Mouse (Mus musculus) forelimb bud, embryonic 11.5 days (tissue): ENCODE data around the gene Col4a4.
A peak's percentile ranks its signal among the peaks of the same experiment; 100 is the strongest.

Experiments used
- DNase-seq: peaks from one replicate; pipeline ENCODE4 v3.0.0-alpha.2; 2012; ENCODE audit warnings: low read depth, low spot score

Col4a4 gene

DNA sequence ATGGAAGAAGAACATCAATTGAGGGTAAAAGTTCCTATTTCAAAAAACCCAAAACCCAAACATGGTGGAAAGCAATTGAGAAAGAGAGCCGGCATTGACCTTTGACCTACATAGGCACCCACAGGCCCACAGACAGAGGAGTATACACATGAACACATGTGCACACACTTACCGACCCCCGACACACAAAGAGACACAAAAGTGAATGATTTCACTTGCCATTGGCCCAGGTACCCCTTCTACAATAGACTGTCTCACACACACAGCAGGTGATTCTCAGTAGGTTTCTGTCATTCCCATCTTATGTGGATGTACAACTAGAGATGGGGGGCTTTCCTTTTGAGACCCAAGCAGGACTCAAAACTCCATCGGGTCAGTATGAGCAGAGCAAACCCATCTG lies 110.8 kb downstream of the Col4a4 start:
- no peak for DNase-seq

DNA sequence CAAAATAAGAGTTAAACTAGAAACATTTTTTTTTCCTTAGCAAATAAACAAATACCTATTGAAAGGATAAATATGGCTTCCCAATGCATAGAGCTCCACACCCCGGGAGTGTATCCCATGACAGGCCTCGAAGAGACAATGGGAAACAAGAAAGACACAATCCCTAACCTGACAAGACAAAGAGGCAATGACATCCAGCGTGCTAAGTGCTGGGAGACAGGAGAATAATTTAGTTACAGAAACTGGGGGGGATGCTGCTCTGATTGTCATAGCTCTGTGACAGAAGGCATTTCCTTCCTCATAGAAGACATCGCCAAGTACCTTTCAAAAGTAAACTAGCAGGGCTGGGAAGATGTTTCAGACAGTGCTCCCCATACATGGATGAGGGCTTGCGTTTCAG lies 111.4 kb downstream of the Col4a4 start:
- no peak for DNase-seq

DNA sequence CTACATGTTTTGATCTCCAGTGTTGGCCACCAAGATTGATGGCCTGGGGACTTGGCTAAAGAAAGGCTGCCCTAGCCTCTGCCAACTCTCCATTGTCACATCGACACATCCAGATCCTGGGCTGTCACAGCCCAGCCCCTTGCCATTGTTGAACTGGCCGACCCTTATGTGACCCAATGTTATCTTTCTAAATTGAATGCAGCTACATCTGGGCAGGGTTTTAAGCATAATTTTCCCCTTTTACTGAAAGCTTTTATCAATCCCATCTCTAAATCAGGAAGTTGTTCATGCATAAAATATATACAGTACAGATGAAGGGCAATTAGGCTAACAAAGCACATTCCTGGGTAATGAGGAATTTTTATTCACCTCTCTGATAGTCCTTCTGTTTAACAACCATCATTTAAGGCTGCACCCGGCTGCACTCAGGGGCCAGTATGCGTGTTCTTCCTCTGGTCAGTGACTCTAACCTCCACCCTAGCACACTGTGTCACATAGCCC lies 112.1 kb downstream of the Col4a4 start:
- DNase-seq, result no peak

DNA sequence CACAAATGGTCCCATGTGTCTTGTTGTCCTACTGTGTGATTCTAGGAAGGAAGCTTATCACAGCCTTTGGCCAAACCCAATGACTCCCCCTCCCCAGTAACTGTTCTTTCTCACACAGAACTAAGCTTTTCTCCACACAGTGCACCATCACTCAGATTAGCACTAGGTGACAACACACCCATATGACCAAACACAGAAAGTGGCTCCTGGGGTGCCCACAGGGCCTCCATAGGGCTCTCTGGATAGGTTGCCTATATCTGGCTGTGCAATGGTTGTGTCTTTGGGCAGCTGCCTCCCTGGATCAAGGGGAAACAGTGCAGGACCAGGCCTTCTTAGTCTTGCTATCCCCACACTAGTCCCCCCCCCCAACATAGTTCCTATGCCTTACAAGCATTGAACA lies 113.2 kb downstream of the Col4a4 start:
- DNase-seq, result no peak

DNA sequence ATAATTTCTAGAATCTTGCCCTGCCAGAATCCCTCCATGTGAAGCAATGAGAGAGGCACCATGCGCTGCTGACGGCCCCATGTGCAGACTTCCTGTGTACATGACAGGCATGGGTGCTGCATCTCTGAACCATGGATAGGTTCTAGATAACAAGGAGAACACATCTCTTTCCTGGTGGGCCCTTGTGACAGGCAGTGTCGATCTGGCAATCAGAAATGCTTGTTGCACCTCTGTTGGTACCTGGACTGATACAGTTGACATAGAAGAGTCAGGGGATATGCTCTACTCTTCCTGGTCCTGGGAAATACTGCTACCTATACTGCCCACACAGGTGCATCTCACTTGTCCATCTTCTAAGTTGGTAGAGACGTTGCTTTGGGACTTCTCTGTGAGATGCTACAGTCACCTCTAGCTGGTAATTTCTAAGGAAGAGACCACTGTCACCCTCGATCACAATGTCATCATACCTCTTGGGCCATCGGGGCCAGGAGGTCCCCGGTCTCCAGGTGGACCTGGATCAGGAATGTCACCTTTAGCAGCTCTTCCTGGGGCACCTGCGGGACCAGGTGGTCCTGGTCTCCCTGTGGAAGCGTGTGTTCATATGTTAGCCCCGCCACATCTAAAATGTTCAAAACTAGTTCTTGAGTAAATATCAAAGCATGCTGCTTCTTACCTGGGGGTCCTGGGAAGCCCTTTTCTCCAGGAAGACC lies 116.0 kb downstream of the Col4a4 start:
- no peak for DNase-seq

DNA sequence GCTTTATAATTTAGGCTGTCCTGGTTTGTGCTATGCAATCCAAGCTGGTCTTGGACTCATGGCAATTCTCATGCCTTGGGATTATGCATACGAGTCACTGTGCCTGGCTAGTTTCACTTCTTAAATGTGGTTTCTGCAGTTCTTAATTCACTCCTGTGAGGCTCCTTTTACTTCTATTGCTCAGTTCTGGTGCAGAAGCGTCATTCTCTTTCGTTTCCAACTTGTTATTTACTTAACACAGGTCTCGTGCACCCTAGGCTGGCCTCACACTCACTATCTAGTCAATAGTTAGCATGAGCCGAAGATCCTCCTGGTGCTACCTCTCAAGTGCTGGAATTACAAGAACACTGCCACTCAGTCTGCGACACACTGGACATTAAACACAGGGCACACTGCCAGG lies 117.8 kb downstream of the Col4a4 start:
- DNase-seq, result no peak

DNA sequence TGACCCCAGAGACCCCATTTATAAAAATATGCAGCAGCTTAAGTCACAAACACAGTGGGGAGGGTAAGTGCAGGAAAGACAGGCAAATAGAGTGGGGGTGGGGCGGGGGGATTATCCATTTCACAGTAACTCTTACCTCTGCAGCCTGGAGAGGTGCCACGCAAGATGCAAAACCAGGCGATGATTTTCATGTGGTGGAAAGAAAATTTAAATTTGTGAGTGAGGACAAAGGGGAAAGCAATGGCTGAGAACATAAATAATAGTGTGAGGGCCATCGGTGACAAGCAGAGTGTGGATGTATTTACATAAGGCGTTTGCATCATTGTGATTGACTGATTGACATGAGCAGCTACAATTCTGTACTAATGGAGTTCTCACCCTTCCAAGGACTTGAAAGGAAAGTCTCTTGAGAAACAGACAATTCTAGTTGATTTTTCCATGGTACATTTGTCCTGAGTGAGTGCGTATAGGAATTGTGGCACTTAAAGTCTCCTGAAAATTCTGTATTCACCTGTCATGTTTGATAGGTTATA lies 121.3 kb downstream of the Col4a4 start:
- no peak for DNase-seq

DNA sequence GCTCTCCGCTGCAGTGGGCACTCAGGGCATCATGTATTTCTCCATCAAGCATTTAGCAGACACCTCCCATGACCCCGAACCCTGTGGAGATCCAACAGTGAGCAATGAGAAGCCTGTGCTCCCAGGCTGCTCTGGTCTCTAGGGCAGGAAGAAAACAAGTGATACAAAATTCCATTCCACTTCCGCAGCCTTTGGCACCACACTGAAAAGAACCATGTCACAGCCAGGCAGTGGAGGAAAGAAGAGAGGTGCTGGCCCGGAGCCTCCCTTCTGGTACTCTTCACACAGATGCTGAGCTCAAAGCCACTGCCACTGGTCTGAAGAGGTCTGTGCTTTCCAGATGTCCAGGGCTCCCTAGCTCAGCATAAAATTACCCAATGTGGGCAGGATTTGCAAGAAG lies 125.6 kb downstream of the Col4a4 start:
- DNase-seq, result no peak

DNA sequence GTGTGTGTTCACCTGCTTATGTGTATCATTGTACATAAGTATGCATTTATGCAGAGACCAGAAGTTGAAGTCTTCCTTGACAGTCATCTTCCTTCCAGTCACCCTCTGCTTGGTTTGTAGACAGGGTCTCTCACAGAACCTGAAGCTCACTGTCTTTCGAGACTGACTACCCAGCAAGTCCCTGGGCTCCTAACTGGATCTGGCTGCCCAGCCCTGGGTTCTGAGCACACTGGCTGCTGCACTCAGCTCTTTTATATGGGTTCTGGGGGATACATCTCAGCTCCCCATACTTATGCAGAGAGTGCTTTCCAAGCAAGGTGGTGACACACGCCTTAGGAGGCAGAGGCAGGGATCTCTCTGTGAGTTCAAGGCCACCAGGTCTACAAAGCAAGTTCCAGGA lies 126.7 kb downstream of the Col4a4 start:
- DNase-seq, result no peak

DNA sequence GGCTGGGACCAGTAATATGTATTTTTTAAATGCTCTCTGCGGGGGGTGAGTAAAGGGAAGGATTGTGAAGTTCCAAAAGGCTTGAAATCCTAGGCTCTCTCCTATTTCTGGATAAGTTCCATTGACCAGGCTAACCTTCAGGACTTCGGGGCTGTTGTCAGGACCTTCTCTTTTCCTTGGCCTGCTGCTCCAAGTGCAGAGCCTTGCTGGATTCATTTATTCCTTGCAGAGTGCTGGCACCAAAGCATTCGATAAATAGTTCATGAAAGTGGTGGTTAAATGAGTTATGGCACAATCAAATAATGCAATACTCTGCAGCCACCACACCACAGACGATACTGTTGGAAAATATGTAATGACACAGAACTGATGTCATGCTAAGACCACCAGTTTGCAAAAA lies 127.3 kb downstream of the Col4a4 start:
- no peak for DNase-seq

DNA sequence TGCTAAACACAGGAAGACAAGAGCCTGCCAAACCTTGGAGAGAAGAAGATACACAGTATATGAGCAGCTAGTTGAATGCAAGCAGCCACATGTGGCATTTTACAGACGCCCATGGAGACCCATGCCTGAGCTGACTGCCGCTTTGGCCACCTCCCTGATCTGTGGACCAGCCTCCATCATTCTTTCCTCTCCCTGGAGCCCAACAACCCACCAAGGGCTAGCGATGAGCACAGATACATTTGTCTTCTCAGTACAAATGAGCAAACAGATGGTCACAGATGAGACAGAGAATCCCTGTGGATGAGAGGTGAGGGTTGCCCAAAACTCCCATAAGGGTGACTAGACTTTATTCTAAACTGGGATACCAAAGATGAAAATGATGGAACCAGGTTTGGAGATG lies 132.6 kb downstream of the Col4a4 start:
- no peak for DNase-seq

DNA sequence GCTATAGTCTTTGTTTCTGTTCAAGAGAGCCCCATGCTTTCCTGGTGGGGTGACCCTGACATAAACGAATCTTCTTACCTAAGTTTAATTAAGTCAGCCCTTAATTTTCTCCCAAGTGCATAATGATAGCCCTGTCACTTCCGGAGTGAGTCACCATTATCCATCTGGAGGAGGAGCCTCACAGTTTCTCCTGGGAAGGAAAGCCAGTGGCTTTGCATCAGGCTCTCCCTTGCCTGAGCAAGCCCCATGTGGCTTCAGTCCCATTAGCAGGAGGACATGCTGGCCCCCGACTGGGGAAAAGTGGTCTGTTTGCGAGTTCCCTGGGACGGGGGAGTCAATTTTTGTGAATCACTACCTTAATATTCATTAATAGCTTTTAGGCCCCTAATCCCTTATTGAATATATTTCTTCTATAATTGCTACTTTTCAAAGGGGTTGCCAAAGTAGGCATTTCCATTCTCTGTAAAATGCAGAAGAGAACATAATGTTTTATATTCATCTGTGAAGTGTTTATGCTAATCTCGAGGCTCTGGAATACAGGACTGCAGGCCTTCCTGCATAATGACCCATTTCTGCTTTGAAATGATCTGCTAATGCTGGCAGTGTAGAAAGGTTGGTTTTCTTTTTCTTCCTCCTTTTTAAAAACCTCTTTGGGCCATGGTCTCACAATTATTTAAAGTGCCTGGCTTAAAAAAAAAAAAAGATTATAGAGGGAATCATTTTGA lies 134.6 kb downstream of the Col4a4 start:
- no peak for DNase-seq

DNA sequence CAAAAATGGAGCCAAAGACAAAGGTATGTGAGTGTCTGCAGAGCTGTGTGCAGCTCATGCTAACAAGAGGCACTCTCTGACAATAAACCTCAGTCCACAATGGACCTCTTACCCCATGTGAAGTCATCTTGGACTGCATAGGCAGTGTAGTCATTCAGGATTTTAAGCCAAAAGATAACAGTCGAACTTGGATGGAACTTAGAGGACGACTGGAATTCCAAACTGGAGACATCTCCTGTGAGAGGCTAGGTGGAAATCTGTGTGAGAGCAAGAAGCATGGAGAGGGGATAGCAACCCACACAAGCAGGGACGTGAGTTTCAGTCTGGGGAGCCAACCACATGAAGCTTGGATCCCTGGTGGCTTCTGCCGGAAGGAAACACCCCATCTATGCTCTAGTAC lies 136.8 kb downstream of the Col4a4 start:
- DNase-seq, result no peak

DNA sequence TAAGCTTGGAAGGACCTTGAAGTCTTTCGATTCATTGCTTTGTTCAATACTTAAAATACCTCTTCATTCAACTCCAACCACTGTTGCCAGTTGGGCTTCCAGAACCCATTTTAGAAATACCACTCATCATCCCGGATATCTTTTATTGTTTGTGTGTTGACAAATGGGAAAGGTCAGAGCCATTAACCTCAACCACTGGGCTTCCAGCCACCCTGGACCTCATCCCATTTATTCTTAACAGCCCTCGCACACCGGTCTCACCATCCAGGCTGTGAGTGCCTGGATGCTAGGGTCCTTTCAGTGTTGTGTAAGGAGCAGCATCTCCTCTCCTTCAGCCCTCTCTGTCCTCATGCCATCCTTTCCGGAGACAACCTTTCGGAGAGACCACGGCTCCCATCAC lies 140.6 kb downstream of the Col4a4 start:
- DNase-seq, result no peak

DNA sequence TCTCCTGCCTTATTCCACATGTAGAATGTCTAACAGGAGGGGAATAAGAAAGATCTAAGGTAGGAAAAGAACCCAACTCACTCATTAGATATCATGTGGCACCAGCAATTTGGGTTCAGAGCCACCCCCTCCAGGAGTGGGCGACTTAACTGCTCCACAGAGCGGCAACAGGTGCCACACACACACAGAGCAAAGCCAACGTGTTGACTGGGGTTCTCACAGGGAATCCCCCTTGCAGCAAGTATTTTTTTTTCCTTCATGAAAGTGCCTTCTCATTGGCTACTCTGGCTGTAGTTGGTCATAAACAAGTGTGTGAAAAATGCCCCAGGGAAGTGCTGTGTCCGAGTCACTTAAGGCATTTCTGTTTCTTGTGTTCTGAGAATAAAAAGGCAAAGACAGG lies 143.1 kb downstream of the Col4a4 start:
- no peak for DNase-seq

DNA sequence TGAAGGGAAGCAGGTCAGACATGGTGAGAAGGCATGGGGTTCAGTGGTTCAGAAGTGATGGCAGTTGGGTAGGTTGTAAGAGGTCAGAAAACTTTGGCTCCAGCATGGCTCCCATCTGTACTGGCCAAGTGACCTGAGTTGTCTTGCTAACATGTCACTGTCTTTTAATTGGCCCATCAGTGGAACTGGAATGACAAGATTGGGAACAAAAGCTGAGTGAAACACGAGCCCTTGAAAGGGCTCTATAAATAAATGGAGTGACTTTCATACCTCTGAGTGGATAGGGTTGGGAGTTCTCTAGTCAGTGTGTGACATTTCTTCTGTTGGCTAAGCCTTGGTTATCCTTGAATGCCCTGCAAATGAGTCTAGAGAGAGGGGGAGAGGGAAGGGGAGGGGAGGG lies 146.5 kb downstream of the Col4a4 start:
- DNase-seq, result no peak

DNA sequence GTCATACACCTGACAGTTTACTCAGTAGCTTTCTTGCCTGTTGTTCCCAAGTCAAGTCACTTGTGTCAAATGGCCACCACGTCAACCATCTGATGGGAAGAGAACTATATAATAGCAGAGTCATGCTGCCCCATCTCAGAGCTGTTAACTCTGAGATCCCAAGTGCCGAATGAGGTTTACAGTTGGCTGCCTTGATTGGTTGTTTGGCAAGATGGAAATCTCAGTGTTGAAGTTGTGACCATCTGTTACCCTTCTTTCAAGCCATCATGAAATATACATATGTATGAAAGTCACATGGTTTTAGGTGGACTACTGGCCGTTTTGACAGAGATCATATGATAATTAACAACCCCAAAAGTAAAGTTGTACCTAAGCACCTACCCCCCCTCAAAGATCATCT lies 149.4 kb downstream of the Col4a4 start:
- no peak for DNase-seq

DNA sequence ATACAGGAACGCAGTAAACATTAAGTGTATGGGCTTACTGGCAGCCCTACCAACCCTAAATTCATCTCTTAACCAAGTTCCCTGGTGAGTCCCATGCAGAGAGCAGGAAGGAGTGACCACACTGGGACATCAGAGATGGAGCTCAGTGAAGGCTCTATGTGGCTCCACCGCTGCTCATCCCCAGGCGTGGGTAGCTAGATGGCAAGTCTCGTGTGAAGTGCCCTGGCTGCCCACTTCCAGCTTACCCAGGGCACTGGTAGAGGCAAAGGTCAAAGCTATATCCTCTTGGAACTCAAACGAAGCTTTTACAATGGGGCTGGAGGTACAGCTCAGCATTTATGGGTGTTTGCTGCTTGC lies 153.0 kb downstream of the Col4a4 start:
- no peak for DNase-seq

DNA sequence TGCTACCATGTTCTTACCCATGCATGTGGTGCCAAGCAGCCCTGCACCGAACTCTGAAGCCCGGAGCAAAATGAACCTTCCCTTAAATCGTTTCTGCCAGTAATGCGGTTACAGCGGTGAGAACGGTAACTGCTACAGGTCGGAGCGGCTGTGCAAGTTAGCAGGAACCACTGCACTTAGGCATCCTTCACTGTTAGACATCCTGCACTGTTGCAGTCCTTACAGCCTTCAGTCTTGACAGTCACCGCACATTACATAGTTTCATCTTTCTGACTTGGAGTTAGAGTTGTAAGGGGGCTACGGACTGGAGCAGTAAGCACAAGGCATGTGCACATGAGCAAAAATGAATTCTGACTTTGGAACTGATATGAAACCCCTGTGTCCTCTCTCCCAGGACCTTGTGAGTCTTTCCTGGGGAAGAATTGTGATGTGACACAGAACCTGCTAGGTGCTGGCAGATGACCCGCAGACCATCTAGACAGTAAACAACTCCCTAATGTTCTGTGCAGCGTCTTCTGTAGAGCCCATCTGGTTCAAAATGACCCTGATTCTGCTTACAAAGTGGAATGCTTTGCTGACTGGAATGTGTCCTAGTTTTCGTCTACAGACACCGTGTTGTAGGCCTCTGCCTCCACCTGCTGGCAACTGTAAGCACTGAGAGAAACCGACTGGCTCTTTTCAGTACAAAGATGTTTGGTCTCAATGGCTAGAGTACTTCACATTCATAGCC lies 153.6 kb downstream of the Col4a4 start:
- DNase-seq, result peak; percentile 76

DNA sequence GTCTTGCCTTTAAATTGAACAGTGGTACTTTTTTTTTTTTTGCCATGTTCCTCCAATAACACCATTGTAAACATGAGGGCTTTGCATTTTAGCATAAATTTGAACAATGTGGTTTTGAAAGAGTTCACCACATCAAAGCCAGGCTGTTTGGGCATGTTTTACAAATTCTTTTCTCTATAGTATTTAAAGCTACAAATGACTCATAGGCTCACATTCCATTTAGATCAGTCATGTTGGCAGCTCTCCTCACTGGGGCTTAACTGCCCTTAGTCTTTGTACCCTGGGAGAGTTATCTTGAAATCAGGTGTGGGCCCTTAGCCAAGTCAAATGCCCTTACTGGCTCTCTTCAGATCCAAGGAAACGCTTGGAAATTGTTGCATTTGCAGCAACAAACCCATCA lies 157.6 kb downstream of the Col4a4 start:
- no peak for DNase-seq

DNA sequence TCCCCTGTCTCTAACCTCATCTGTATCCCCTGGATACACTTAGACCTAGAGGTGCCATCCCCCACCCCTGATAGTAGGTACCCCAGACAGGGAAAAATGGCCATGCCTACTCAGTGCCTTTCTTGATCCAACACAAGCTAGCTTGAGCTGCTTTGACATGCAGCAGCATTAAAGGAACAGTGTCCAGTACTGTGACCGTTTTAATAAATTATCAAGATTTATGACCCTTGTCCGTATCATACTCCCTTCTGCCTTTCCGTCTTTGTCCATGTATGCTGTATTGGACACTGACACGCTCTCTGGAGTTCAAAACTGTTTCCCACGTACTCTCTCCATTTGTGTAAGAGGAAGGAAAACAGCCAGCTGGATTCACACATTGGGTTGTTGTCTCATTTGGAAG lies 158.9 kb downstream of the Col4a4 start:
- DNase-seq, result no peak

DNA sequence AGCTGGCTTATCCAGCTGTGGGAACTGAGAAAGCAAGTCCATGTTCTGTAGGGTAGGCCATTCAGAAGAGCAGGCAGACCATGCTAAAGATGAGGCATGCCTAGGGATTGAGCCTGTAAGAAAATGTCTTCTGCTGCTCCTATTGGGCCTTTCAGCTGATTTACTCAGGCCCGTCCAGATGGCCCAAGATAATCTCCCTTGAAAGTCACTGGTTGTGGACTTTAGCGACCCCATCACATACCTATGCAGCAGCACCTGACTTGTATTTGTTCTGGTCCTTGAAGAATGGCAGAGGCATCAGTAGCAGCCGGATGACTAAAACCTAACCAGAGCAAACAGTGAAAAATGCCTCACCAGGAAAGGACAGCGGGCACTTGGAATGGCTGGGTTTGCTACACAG lies 171.0 kb downstream of the Col4a4 start:
- no peak for DNase-seq
